Mouse (Mus musculus) MEL (cell line): ENCODE results near the gene Rae1. TPM values are rescaled to one million over a fixed set of nuclear protein-coding genes. Genes with fewer than 3 reads are reported as not detected.

Experiments used
- DNase-seq: peaks from one replicate; pipeline ENCODE4 v3.0.0; 2011; ENCODE audit warnings: low read depth, low spot score
- H3K27ac ChIP-seq: 2 replicates; pipeline ENCODE4 v1.5.1; 2012; ENCODE audit warnings: low read depth, mild to moderate bottlenecking, control low read depth, low read length, moderate library complexity; ENCODE audit not compliant: control insufficient read depth
- H3K27me3 ChIP-seq, 2 experiments: fragments of 150-350 bp in 1 of 2; sonication (generic) in 1 of 2; 2 replicates each; pipeline ENCODE4 v1.6.1; 2012; ENCODE audit warnings: low read length in 2 of 2, mild to moderate bottlenecking in 2 of 2, improper control_type of control experiment in 1 of 2, moderate library complexity in 1 of 2; ENCODE audit not compliant: insufficient read depth in 2 of 2, control insufficient read depth in 1 of 2
- H3K36me3 ChIP-seq, 2 experiments: 2 replicates each; pipeline ENCODE4 v1.6.1; 2012 to 2014; ENCODE audit warnings: low read length in 2 of 2, improper control_type of control experiment in 1 of 2, inconsistent platforms in 1 of 2, mild to moderate bottlenecking in 1 of 2; ENCODE audit not compliant: insufficient read depth in 2 of 2, control insufficient read depth in 1 of 2
- H3K4me1 ChIP-seq, 2 experiments: fragments of 150-350 bp in 1 of 2; sonication (generic) in 1 of 2; 2 replicates each; pipeline ENCODE4 v1.6.1; 2012; ENCODE audit warnings: low read length in 2 of 2, improper control_type of control experiment in 1 of 2, mild to moderate bottlenecking in 1 of 2; ENCODE audit not compliant: insufficient read depth in 2 of 2, control insufficient read depth in 1 of 2
- H3K4me3 ChIP-seq, 2 experiments: fragments of 150-350 bp in 1 of 2; sonication (generic) in 1 of 2; 2 replicates each; pipeline ENCODE4 v1.5.1; 2012; ENCODE audit warnings: low read depth in 2 of 2, low read length in 2 of 2, mild to moderate bottlenecking in 2 of 2, moderate library complexity in 2 of 2, control low read depth in 1 of 2, improper control_type of control experiment in 1 of 2; ENCODE audit not compliant: control insufficient read depth in 1 of 2, insufficient read depth in 1 of 2
- H3K79me2 ChIP-seq: 2 replicates; pipeline ENCODE4 v1.6.1; 2012; ENCODE audit warnings: mild to moderate bottlenecking, low read length, moderate library complexity; ENCODE audit not compliant: control insufficient read depth, poor library complexity, insufficient read depth
- H3K9ac ChIP-seq: 2 replicates; pipeline ENCODE4 v1.6.1; 2012; ENCODE audit warnings: low read depth, mild to moderate bottlenecking, control low read depth, low read length, moderate library complexity; ENCODE audit not compliant: control insufficient read depth, poor library complexity, severe bottlenecking
- H3K9me3 ChIP-seq: fragments of 150-350 bp; sonication (generic); replicated peaks from 2 replicates; pipeline ENCODE4 v1.6.1; 2012; ENCODE audit warnings: mild to moderate bottlenecking, low read length, improper control_type of control experiment, moderate library complexity; ENCODE audit not compliant: insufficient read depth
- BHLHE40 ChIP-seq: IDR thresholded peaks from 2 replicates; pipeline ENCODE4 v1.6.1; 2012; ENCODE audit warnings: low read depth, mild to moderate bottlenecking, inconsistent platforms, low read length, improper control_type of control experiment, borderline replicate concordance
- CHD2 ChIP-seq: IDR thresholded peaks from 2 replicates; pipeline ENCODE4 v1.6.1; 2011; ENCODE audit warnings: low read length, improper control_type of control experiment
- CTCF ChIP-seq, 3 experiments: IDR thresholded peaks in 2 of 3; conservative IDR thresholded peaks in 1 of 3; 2 replicates each; pipeline ENCODE4 v1.5.1; 2011 to 2012; ENCODE audit warnings: low read length in 3 of 3, low read depth in 2 of 3, mild to moderate bottlenecking in 2 of 3, improper control_type of control experiment in 1 of 3, inconsistent platforms in 1 of 3, mixed read lengths in 1 of 3, moderate library complexity in 1 of 3; ENCODE audit not compliant: control insufficient read depth in 1 of 3, insufficient read depth in 1 of 3, poor library complexity in 1 of 3, severe bottlenecking in 1 of 3
- E2F4 ChIP-seq: IDR thresholded peaks from 2 replicates; pipeline ENCODE4 v1.6.1; 2011; ENCODE audit warnings: low read depth, low read length, improper control_type of control experiment, borderline replicate concordance
- ETS1 ChIP-seq: IDR thresholded peaks from 2 replicates; pipeline ENCODE4 v1.6.1; 2012; ENCODE audit warnings: low read depth, mild to moderate bottlenecking, inconsistent platforms, low read length, improper control_type of control experiment, moderate library complexity
- GABPA ChIP-seq: IDR thresholded peaks from 2 replicates; pipeline ENCODE4 v1.6.1; 2012; ENCODE audit warnings: low read depth, mild to moderate bottlenecking, inconsistent platforms, low read length, improper control_type of control experiment, moderate library complexity
- GATA1 ChIP-seq: IDR thresholded peaks from 2 replicates; pipeline ENCODE4 v1.6.1; 2011; ENCODE audit warnings: low read depth, low read length, improper control_type of control experiment
- HCFC1 ChIP-seq: IDR thresholded peaks from 2 replicates; pipeline ENCODE4 v1.6.1; 2012; ENCODE audit warnings: low read depth, mild to moderate bottlenecking, inconsistent platforms, low read length, improper control_type of control experiment, moderate library complexity
- JUND ChIP-seq: IDR thresholded peaks from 2 replicates; pipeline ENCODE4 v1.6.1; 2011; ENCODE audit warnings: low read depth, mild to moderate bottlenecking, improper control_type of control experiment, low read length
- KAT2A ChIP-seq: conservative IDR thresholded peaks from 2 replicates; pipeline ENCODE4 v1.6.1; 2012; ENCODE audit warnings: low read depth, low read length, improper control_type of control experiment, inconsistent platforms
- MAFK ChIP-seq: IDR thresholded peaks from 2 replicates; pipeline ENCODE4 v1.6.1; 2011; ENCODE audit warnings: low read depth, mild to moderate bottlenecking, low read length, improper control_type of control experiment, borderline replicate concordance
- MAX ChIP-seq: IDR thresholded peaks from 2 replicates; pipeline ENCODE4 v1.6.1; 2011; ENCODE audit warnings: low read length, improper control_type of control experiment
- MAZ ChIP-seq: IDR thresholded peaks from 2 replicates; pipeline ENCODE4 v1.6.1; 2012; ENCODE audit warnings: low read depth, mild to moderate bottlenecking, inconsistent platforms, low read length, improper control_type of control experiment
- MEF2A ChIP-seq: IDR thresholded peaks from 2 replicates; pipeline ENCODE4 v1.6.1; 2014; ENCODE audit warnings: low read depth, mild to moderate bottlenecking, inconsistent platforms, low read length, improper control_type of control experiment; ENCODE audit not compliant: poor library complexity, insufficient replicate concordance, severe bottlenecking; ENCODE audit errors: extremely low read depth
- MXI1 ChIP-seq: IDR thresholded peaks from 2 replicates; pipeline ENCODE4 v1.6.1; 2011; ENCODE audit warnings: mild to moderate bottlenecking, low read depth, low read length, improper control_type of control experiment
- MYC ChIP-seq: IDR thresholded peaks from 2 replicates; pipeline ENCODE4 v1.6.1; 2011; ENCODE audit warnings: low read depth, mild to moderate bottlenecking, low read length, improper control_type of control experiment, moderate library complexity
- NELFE ChIP-seq: IDR thresholded peaks from 2 replicates; pipeline ENCODE4 v1.6.1; 2011; ENCODE audit warnings: low read depth, low read length, improper control_type of control experiment
- NRF1 ChIP-seq: IDR thresholded peaks from 2 replicates; pipeline ENCODE4 v1.6.1; 2014; ENCODE audit warnings: low read depth, mild to moderate bottlenecking, inconsistent platforms, low read length, improper control_type of control experiment, moderate library complexity; ENCODE audit not compliant: poor library complexity, insufficient read depth, severe bottlenecking
- POLR2A ChIP-seq, 2 experiments: IDR thresholded peaks; 2 replicates each; pipeline ENCODE4 v1.6.1; 2011 to 2012; ENCODE audit warnings: low read length in 2 of 2, mild to moderate bottlenecking in 2 of 2, control low read depth in 1 of 2, improper control_type of control experiment in 1 of 2, low read depth in 1 of 2, moderate library complexity in 1 of 2; ENCODE audit not compliant: control insufficient read depth in 1 of 2, insufficient read depth in 1 of 2, poor library complexity in 1 of 2
- POLR2AphosphoS2 ChIP-seq: IDR thresholded peaks from 2 replicates; pipeline ENCODE4 v1.6.1; 2011; ENCODE audit warnings: low read length, improper control_type of control experiment
- RAD21 ChIP-seq: IDR thresholded peaks from 2 replicates; pipeline ENCODE4 v1.6.1; 2011; ENCODE audit warnings: mild to moderate bottlenecking, low read depth, low read length, improper control_type of control experiment
- RCOR1 ChIP-seq: IDR thresholded peaks from 2 replicates; pipeline ENCODE4 v1.6.1; 2012; ENCODE audit warnings: low read depth, mild to moderate bottlenecking, inconsistent platforms, low read length, improper control_type of control experiment
- SIN3A ChIP-seq: IDR thresholded peaks from 2 replicates; pipeline ENCODE4 v1.6.1; 2012; ENCODE audit warnings: low read length, improper control_type of control experiment, inconsistent platforms
- SMC3 ChIP-seq: IDR thresholded peaks from 2 replicates; pipeline ENCODE4 v1.6.1; 2011; ENCODE audit warnings: low read depth, low read length, improper control_type of control experiment
- TCF12 ChIP-seq: IDR thresholded peaks from 2 replicates; pipeline ENCODE4 v1.6.1; 2014; ENCODE audit warnings: low read depth, mild to moderate bottlenecking, inconsistent platforms, low read length, improper control_type of control experiment, moderate library complexity
- UBTF ChIP-seq: IDR thresholded peaks from 2 replicates; pipeline ENCODE4 v1.6.1; 2012; ENCODE audit warnings: low read depth, mild to moderate bottlenecking, inconsistent platforms, low read length, improper control_type of control experiment, moderate library complexity, borderline replicate concordance; ENCODE audit not compliant: insufficient read depth
- USF1 ChIP-seq: IDR thresholded peaks from 2 replicates; pipeline ENCODE4 v1.6.1; 2014; ENCODE audit warnings: low read depth, mild to moderate bottlenecking, inconsistent platforms, low read length, improper control_type of control experiment, moderate library complexity
- ZC3H11A ChIP-seq: IDR thresholded peaks from 2 replicates; pipeline ENCODE4 v1.6.1; 2012; ENCODE audit warnings: low read depth, mild to moderate bottlenecking, inconsistent platforms, low read length, improper control_type of control experiment
- ZMIZ1 ChIP-seq: IDR thresholded peaks from 2 replicates; pipeline ENCODE4 v1.6.1; 2012; ENCODE audit warnings: low read depth, mild to moderate bottlenecking, inconsistent platforms, low read length, improper control_type of control experiment, moderate library complexity
- ZNF384 ChIP-seq: IDR thresholded peaks from 2 replicates; pipeline ENCODE4 v1.6.1; 2012; ENCODE audit warnings: low read depth, mild to moderate bottlenecking, inconsistent platforms, low read length, improper control_type of control experiment
- polyA plus RNA-seq, 2 experiments: library from polyadenylated mRNA; stranded (reverse) in 1 of 2; unstranded in 1 of 2; fragments of >175 nt in 1 of 2; fragments of >200 nt in 1 of 2; gene quantifications; 2 replicates each; pipeline versions ENCODE4 v1.2.1 to v1.2.4; 2012; ENCODE audit warnings: low replicate concordance in 2 of 2, low read depth in 1 of 2; ENCODE audit not compliant: insufficient read length in 2 of 2, insufficient read depth in 1 of 2, missing spikeins in 1 of 2
- total RNA-seq: library from RNA; depleted of rRNA; stranded (reverse); fragments of 300-350 nt; gene quantifications from 2 replicates; pipeline ENCODE4 v1.2.3, GENCODE M21; 2012

Rae1 gene
- total and polyA plus RNA-seq, 3 experiments: 156 to 172 TPM; not detected in 1

DNA sequence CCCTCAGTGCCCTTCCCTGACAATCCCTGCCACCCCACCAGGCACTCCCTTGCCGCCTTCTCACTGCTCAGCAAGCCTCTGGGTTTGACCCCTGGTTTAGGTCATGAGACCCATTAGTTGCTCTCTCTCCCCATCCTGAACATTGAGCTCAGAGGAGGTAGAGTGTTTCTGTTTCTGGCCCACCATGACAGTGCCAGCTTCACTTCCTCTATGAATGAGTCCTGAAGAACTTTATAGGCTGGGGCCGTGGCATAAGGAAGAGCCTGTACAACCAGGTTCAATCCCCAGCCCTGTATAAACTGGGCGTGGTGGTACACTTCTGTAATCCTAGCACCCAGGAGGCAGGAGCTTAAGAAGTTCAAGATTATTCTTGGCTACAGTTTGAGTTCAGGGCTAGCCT, 40.9 kb downstream of the Rae1 start (continued):
- no peak for TF ChIP-seq MYC

GRCm38 (mm10) chr2:173041242-173041641, 41.3 kb downstream of the Rae1 start:
- Histone ChIP-seq H3K9me3 (no peaks in the 10 kb centered on the region), H3K27me3 (no peaks in the 10 kb centered on the region), H3K36me3 (peaks cover 0 to 23% of the 10 kb centered on the region in 2 experiments; a peak in 2 of 4 replicates), H3K27ac (no peak overlapping the region), H3K79me2 (no peaks in the 10 kb centered on the region), H3K9ac (no peak overlapping the region), H3K4me3 (no peak overlapping the region), H3K4me1 (peaks cover 20 to 35% of the 10 kb centered on the region in 2 experiments)
- TF ChIP-seq CHD2 (no peak), RCOR1 (no peak), ZMIZ1 (no peak), BHLHE40 (no peak), GATA1 (no peak)
- DNase-seq: no peak

- H3K4me3 ChIP-seq: no peak overlapping the region
- no peak overlapping the region for H3K9ac ChIP-seq
- H3K27ac ChIP-seq: no peak overlapping the region
- no peaks in the 10 kb centered on the region for H3K79me2 ChIP-seq
- peaks cover 15 to 34% of the 10 kb centered on the region in 2 experiments for H3K4me1 ChIP-seq
- peak; percentile 40 for DNase-seq
- H3K27me3 ChIP-seq: no peaks in the 10 kb centered on the region
- no peaks in the 10 kb centered on the region for H3K9me3 ChIP-seq
- H3K36me3 ChIP-seq: peaks cover 0 to 24% of the 10 kb centered on the region in 2 experiments; a peak in 2 of 4 replicates
- TF ChIP-seq GABPA: no peak
- TF ChIP-seq MEF2A: no peak
- TF ChIP-seq MYC: no peak
- no peak for TF ChIP-seq KAT2A
- no peak for TF ChIP-seq E2F4
- no peak for TF ChIP-seq ZC3H11A
- TF ChIP-seq USF1: no peak
- no peak for TF ChIP-seq JUND
- TF ChIP-seq ETS1: 0 out of 2 replicates have a peak, but pooled peaks have one; percentile 13
- no peak for TF ChIP-seq SIN3A
- TF ChIP-seq GATA1: peak; percentile 58
- TF ChIP-seq ZMIZ1: no peak
- no peak for TF ChIP-seq MXI1
- TF ChIP-seq POLR2AphosphoS2: no peak
- no peak for TF ChIP-seq MAZ
- TF ChIP-seq UBTF: no peak
- TF ChIP-seq NELFE: no peak
- TF ChIP-seq CHD2: no peak
- no peak for TF ChIP-seq MAX
- no peak for TF ChIP-seq ZNF384
- TF ChIP-seq POLR2A (IDR thresholded peaks at IDR 0.05; ENCODE audit: control insufficient read depth in 1 of 2, insufficient read depth in 1 of 2, low read depth in 1 of 2, low read length in 2 of 2, poor library complexity in 1 of 2): no peak
- no peak for TF ChIP-seq HCFC1
- TF ChIP-seq TCF12: peak; percentile 71
- TF ChIP-seq RCOR1: peak; percentile 79
- no peak for TF ChIP-seq RAD21
- TF ChIP-seq SMC3: no peak
- TF ChIP-seq MAFK: no peak
- no peak for TF ChIP-seq NRF1
- TF ChIP-seq CTCF (IDR thresholded peaks at IDR 0.05 in 2 of 3, conservative IDR thresholded peaks at IDR 0.05 in 1 of 3; ENCODE audit: control insufficient read depth in 1 of 3, insufficient read depth in 1 of 3, low read depth in 2 of 3, low read length in 3 of 3, poor library complexity in 1 of 3, severe bottlenecking in 1 of 3): no peak
Observed at GRCm38 (mm10) chr2:173041893-173042292, 42.0 kb downstream of the Rae1 start.
